Mouse (Mus musculus): ENCODE measurements around the gene Matn1. TPM values are rescaled to one million over a fixed set of nuclear protein-coding genes. Genes with fewer than 3 reads are reported as not detected.

The Matn1 gene
- polyA plus RNA-seq, 1 experiment from 2014 or later = 0.34 TPM

DNA sequence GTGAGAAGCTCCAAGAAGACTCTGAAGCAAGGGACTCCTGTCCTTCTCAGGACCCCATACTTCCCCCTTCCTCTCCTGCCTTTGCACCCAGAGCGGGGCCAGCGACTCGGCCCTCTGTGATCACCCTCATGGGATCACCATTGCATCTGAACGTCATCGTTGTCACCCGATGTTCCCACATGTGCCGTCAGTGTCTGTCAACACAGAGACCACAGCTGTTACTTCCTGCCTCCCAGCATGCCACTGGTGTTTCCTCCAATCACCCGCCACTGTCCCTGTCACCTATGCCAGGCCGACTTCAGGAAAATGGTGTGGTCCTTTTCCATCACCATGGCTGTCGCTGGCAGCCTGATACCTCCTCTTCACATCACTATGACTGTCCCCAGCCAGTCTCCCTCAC is 22.2 kb upstream of the Matn1 start:
- H3K27ac ChIP-seq (ENCODE audit: low read depth, low read length) = no peak overlapping the region
- no peak overlapping the region for H3K9ac ChIP-seq (ENCODE audit: low read depth, low read length)

DNA sequence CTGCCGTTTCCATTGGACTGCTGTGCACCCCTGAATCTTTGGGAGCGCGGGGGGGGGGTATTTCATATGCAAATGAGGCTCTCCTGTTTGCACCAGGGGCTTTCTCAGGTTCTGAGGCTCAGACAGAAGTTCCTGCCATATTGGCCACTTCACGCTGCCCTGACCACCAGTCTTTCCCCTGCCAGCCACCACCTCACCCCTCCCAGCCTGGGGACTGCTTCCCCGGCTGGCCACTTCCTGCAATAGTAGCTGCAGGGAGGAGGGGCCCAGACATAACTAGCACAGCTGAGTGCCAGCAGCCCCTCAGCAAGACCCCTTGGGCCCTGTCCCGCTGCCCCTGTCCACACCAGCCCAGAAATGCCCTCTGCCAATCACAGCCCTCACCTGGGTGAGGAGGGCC is 17.9 kb upstream of the Matn1 start:
- H3K4me2 ChIP-seq (ENCODE audit: low read length) = no peak overlapping the region
- no peak overlapping the region for H3K9ac ChIP-seq (ENCODE audit: low read depth, low read length)
- no peaks in the 10 kb centered on the region for H3K9me3 ChIP-seq (ENCODE audit: control insufficient read depth, low read length)
- peaks cover 3% of the 10 kb centered on the region; the same call in 1 of the 2 replicates for H3K27me3 ChIP-seq (replicated peaks; ENCODE audit: control insufficient read depth, insufficient read depth, low read length)
- no peaks in the 10 kb centered on the region for H3K4me1 ChIP-seq (ENCODE audit: control insufficient read depth, insufficient read depth, low read depth, low read length)
- no peak for ATAC-seq
- 56% methylated on average over 6 of the region's 6 CpGs for WGBS
- H3K27ac ChIP-seq (ENCODE audit: low read depth, low read length) = no peak overlapping the region
- H3K4me3 ChIP-seq (ENCODE audit: low read length) = no peak overlapping the region
- no peaks in the 10 kb centered on the region for H3K36me3 ChIP-seq (ENCODE audit: control insufficient read depth, insufficient read depth, low read length)

More for the DNA sequence above, 22.2 kb upstream of the Matn1 start:
- H3K9me3 ChIP-seq (ENCODE audit: control insufficient read depth, low read length) = no peaks in the 10 kb centered on the region
- no peak overlapping the region for H3K4me2 ChIP-seq (ENCODE audit: low read length)
- ATAC-seq = no peak
- no peaks in the 10 kb centered on the region for H3K36me3 ChIP-seq (ENCODE audit: control insufficient read depth, insufficient read depth, low read length)
- no peak overlapping the region for H3K4me3 ChIP-seq (ENCODE audit: low read length)
- peaks cover 3% of the 10 kb centered on the region; the same call in 1 of the 2 replicates for H3K27me3 ChIP-seq (replicated peaks; ENCODE audit: control insufficient read depth, insufficient read depth, low read length)
- peaks cover 4% of the 10 kb centered on the region; the same call in 1 of the 2 replicates for H3K4me1 ChIP-seq (ENCODE audit: control insufficient read depth, insufficient read depth, low read depth, low read length)
- 71% methylated on average over 10 of the region's 10 CpGs for WGBS

DNA sequence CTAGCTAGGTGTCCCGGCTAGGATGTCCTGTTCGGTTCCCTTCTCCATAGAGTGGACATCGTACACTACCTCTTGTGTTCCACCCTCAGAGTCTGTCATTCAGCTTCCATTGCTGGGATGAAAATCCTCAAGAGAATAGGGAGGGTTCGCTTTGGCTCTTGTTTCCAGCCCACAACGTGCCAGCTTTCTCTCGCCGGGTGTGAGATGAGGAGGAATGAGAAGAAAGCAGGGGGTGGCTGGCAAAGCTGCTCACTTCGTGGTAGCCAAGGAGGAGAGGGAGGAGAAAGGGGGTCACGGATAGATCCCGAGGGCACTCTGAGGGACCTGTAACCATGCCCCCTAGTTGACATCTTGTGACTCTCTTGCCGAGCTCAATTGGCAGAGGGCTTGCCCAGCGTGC is 16.4 kb upstream of the Matn1 start:
- 75% methylated on average over 12 of the region's 12 CpGs for WGBS
- no peak overlapping the region for H3K9ac ChIP-seq (ENCODE audit: low read depth, low read length)
- no peak for ATAC-seq
- no peaks in the 10 kb centered on the region for H3K4me1 ChIP-seq (ENCODE audit: control insufficient read depth, insufficient read depth, low read depth, low read length)
- H3K4me3 ChIP-seq (ENCODE audit: low read length) = no peak overlapping the region
- H3K9me3 ChIP-seq (ENCODE audit: control insufficient read depth, low read length) = no peaks in the 10 kb centered on the region
- H3K27ac ChIP-seq (ENCODE audit: low read depth, low read length) = no peak overlapping the region
- H3K36me3 ChIP-seq (ENCODE audit: control insufficient read depth, insufficient read depth, low read length) = no peaks in the 10 kb centered on the region
- H3K27me3 ChIP-seq (replicated peaks; ENCODE audit: control insufficient read depth, insufficient read depth, low read length) = no peaks in the 10 kb centered on the region
- H3K4me2 ChIP-seq (ENCODE audit: low read length) = no peak overlapping the region

DNA sequence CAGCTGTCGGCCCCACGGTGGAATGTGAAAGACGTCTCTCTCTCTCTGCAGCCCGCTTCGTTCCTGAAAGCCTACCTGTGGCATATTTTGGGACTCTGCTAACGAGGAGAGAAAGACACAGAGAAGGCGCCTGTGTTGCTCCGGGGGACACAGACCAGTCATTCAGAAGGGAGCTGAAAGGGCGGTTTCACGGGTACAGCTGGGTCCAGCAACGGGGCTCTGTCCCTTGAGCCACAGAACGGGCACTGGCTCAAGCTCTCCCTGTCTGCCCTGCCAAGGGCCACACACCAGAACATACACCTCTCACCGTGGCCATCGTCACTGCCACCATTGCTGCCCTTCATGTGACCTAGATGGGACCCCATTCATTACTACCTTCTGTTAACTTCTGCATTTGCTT is 1.5 kb upstream of the Matn1 start:
- no peaks in the 10 kb centered on the region for H3K36me3 ChIP-seq (ENCODE audit: control insufficient read depth, insufficient read depth, low read length)
- H3K4me2 ChIP-seq (ENCODE audit: low read length) = no peak overlapping the region
- no peak overlapping the region for H3K4me3 ChIP-seq (ENCODE audit: low read length)
- H3K9ac ChIP-seq (ENCODE audit: low read depth, low read length) = no peak overlapping the region
- H3K27ac ChIP-seq (ENCODE audit: low read depth, low read length) = no peak overlapping the region
- H3K4me1 ChIP-seq (ENCODE audit: control insufficient read depth, insufficient read depth, low read depth, low read length) = no peaks in the 10 kb centered on the region; the same call in 1 of the 2 replicates
- ATAC-seq = no peak
- H3K27me3 ChIP-seq (replicated peaks; ENCODE audit: control insufficient read depth, insufficient read depth, low read length) = peaks cover 3% of the 10 kb centered on the region
- WGBS = 64% methylated on average over 14 of the region's 14 CpGs
- no peaks in the 10 kb centered on the region for H3K9me3 ChIP-seq (ENCODE audit: control insufficient read depth, low read length)

DNA sequence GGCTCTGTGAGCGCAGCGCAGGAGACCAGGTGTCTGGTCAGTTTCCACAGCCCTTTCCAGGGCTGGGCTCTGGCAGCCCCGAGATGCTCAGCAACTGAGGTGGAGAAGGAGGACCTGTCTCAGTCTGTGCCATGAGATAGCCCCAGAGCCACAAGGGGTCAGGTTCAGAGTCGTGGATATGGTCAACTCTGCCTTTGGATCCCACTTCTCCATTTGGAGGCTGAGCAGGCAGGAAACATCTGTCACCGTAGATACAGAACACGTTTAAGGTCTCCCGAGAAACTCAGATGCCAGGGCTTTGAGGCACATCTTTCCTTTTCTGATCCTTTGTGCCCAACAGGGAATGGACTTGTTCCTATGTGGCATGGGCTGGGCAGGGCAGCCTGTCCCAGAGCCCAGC is 594 bp downstream of the Matn1 start:
- no peak for ATAC-seq
- WGBS = 79% methylated on average over 7 of the region's 7 CpGs
- Histone ChIP-seq H3K27ac (ENCODE audit: low read depth, low read length) (no peak overlapping the region), H3K4me3 (ENCODE audit: low read length) (no peak overlapping the region), H3K4me1 (ENCODE audit: control insufficient read depth, insufficient read depth, low read depth, low read length) (no peaks in the 10 kb centered on the region; the same call in 1 of the 2 replicates), H3K27me3 (replicated peaks; ENCODE audit: control insufficient read depth, insufficient read depth, low read length) (peaks cover 3% of the 10 kb centered on the region), H3K36me3 (ENCODE audit: control insufficient read depth, insufficient read depth, low read length) (no peaks in the 10 kb centered on the region), H3K4me2 (ENCODE audit: low read length) (no peak overlapping the region), H3K9ac (ENCODE audit: low read depth, low read length) (no peak overlapping the region; the same call in 1 of the 2 replicates), H3K9me3 (ENCODE audit: control insufficient read depth, low read length) (no peaks in the 10 kb centered on the region)

DNA sequence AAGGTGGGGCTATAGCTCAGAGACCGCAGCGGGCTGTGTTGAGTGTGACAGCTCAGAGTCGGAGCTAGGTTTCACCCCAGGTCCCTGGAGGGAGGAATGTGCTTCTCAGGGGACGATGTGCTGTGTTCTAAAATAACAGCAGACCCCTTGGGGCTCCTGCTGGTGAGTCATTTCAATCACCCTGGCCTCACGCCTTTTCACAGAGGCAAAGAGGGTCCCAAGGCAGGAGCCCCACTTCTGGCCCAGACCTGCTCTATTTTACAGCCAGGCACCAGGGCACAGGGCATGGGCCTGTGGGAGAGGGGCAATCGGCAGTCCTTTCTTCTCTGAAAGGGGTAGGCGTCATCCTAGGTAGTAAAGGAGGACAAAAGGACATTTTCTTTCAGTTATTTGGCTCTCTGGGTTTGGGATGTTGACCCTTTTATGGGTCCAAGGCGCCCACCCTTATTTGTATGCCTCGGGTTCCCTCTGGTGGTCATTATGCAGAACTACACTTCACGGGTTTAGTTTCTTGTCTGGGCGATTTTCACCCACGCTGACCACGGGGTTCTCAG is 3.0 kb downstream of the Matn1 start:
- Histone ChIP-seq H3K4me2 (ENCODE audit: low read length) (no peak overlapping the region), H3K9ac (ENCODE audit: low read depth, low read length) (peak overlapping the region; percentile 50; the same call in 1 of the 2 replicates), H3K4me3 (ENCODE audit: low read length) (no peak overlapping the region), H3K27me3 (replicated peaks; ENCODE audit: control insufficient read depth, insufficient read depth, low read length) (peaks cover 3% of the 10 kb centered on the region), H3K4me1 (ENCODE audit: control insufficient read depth, insufficient read depth, low read depth, low read length) (no peaks in the 10 kb centered on the region; the same call in 1 of the 2 replicates), H3K27ac (ENCODE audit: low read depth, low read length) (no peak overlapping the region), H3K9me3 (ENCODE audit: control insufficient read depth, low read length) (no peaks in the 10 kb centered on the region), H3K36me3 (ENCODE audit: control insufficient read depth, insufficient read depth, low read length) (no peaks in the 10 kb centered on the region)
- ATAC-seq = peak; percentile 58
- 21% methylated on average over 13 of the region's 13 CpGs for WGBS

DNA sequence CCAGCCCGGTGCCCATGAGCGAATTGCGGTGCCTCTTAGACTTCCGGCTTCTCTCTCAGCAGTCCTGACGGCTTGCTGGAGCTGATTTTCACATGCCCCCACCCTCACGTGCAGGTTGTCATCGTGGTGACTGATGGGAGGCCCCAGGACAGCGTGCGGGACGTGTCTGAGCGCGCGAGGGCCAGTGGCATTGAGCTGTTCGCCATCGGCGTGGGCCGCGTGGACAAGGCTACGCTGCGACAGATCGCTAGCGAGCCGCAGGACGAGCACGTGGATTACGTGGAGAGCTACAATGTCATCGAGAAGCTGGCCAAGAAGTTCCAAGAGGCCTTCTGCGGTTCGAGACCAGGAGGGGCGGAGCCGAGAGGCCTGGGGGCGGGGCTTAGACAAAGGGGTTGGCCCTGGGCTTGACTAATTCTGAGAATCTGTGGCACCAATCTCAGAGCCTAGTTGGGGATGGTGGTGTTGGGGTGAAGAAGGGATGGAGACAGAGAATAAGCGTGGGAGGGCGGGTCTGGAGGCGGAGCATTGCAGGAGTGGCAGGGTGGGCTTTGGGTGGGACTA is 5.7 kb downstream of the Matn1 start:
- H3K36me3 ChIP-seq (ENCODE audit: control insufficient read depth, insufficient read depth, low read length) = no peaks in the 10 kb centered on the region
- 86% methylated on average over 35 of the region's 35 CpGs for WGBS

DNA sequence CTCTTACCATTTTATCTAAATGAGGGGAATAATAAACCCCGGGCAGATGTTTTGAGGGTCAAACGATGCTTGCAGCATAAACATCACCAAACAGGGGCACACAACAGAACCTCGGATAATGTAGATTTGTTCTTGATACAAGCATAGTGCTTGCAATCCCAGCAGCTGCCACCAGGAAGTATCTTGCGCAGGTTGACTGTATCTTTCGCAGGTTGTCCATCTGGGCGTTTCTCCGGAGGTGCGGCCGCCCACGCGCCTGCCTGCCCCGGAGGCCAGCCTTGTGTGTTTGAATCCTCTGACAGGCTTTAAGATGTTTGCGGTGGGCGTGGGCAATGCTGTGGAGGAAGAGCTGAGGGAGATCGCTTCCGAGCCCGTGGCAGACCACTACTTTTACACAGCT is 8.3 kb downstream of the Matn1 start:
- no peak overlapping the region for H3K27ac ChIP-seq (ENCODE audit: low read depth, low read length)
- WGBS = 47% methylated on average over 17 of the region's 17 CpGs
- no peak overlapping the region for H3K9ac ChIP-seq (ENCODE audit: low read depth, low read length)
- ATAC-seq = no peak
- no peaks in the 10 kb centered on the region for H3K27me3 ChIP-seq (replicated peaks; ENCODE audit: control insufficient read depth, insufficient read depth, low read length)
- no peaks in the 10 kb centered on the region for H3K36me3 ChIP-seq (ENCODE audit: control insufficient read depth, insufficient read depth, low read length)
- H3K4me2 ChIP-seq (ENCODE audit: low read length) = no peak overlapping the region
- H3K4me1 ChIP-seq (ENCODE audit: control insufficient read depth, insufficient read depth, low read depth, low read length) = no peaks in the 10 kb centered on the region
- no peak overlapping the region for H3K4me3 ChIP-seq (ENCODE audit: low read length)
- H3K9me3 ChIP-seq (ENCODE audit: control insufficient read depth, low read length) = no peaks in the 10 kb centered on the region

More for the DNA sequence above, 5.7 kb downstream of the Matn1 start:
- peaks cover 3% of the 10 kb centered on the region for H3K27me3 ChIP-seq (replicated peaks; ENCODE audit: control insufficient read depth, insufficient read depth, low read length)
- H3K9ac ChIP-seq (ENCODE audit: low read depth, low read length) = no peak overlapping the region
- no peaks in the 10 kb centered on the region; the same call in 1 of the 2 replicates for H3K4me1 ChIP-seq (ENCODE audit: control insufficient read depth, insufficient read depth, low read depth, low read length)
- no peak overlapping the region for H3K4me2 ChIP-seq (ENCODE audit: low read length)
- H3K9me3 ChIP-seq (ENCODE audit: control insufficient read depth, low read length) = no peaks in the 10 kb centered on the region
- H3K27ac ChIP-seq (ENCODE audit: low read depth, low read length) = no peak overlapping the region
- ATAC-seq = no peak
- no peak overlapping the region for H3K4me3 ChIP-seq (ENCODE audit: low read length)

DNA sequence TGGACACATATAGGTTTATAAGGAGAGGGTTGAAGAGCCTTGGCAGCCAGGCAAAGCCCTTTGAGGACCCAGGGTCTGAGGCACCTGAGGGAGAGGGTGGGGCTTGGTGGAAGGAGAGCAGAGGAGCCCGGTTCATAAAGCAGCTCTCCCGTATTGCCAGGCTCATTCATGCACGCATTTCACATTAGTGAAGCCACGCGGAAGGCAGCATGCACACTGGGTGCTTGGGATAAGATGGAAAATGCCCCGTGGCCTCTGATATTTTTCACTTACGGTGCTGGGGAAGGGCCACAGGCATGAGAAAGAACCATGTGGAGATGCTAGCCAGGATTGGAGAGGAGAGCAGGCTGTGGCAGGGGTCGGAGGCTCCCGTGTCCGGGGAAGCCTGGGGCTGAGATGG is 13.0 kb downstream of the Matn1 start:
- Histone ChIP-seq H3K27me3 (replicated peaks; ENCODE audit: control insufficient read depth, insufficient read depth, low read length) (no peaks in the 10 kb centered on the region), H3K4me1 (ENCODE audit: control insufficient read depth, insufficient read depth, low read depth, low read length) (no peaks in the 10 kb centered on the region), H3K4me2 (ENCODE audit: low read length) (no peak overlapping the region), H3K4me3 (ENCODE audit: low read length) (no peak overlapping the region), H3K27ac (ENCODE audit: low read depth, low read length) (no peak overlapping the region), H3K9ac (ENCODE audit: low read depth, low read length) (no peak overlapping the region), H3K36me3 (ENCODE audit: control insufficient read depth, insufficient read depth, low read length) (no peaks in the 10 kb centered on the region), H3K9me3 (ENCODE audit: control insufficient read depth, low read length) (no peaks in the 10 kb centered on the region)
- no peak for ATAC-seq
- WGBS = 49% methylated on average over 10 of the region's 10 CpGs

All from hindbrain, embryonic 16.5 days (tissue).